In genomic region chr13:51611060-51611459, GRCm38 (mm10) we compare ENCODE assay signal across 13 mouse cellular contexts. TPM values are rescaled to one million over a fixed set of nuclear protein-coding genes. Genes with fewer than 3 reads are reported as not detected.
DNase-seq lines count a peak whose midpoint lies in the region; ATAC-seq and TF ChIP-seq lines count a peak whose summit lies in the region.
"Had no signal": no experiment of that assay in that cellular context is flagged by ENCODE, and none has a peak within 500 bp of the region (broad histone marks: within the 10 kb centered on the region; RNA-seq: fewer than 3 reads in every experiment).

No protein-coding gene starts in this region.

- no peaks in the 10 kb centered on the region for H3K9me3 ChIP-seq in heart, embryonic 11.5 days (replicated peaks; ENCODE audit: control insufficient read depth, low read length)
- H3K9me3 ChIP-seq in midbrain, embryonic 15.5 days: no peaks in the 10 kb centered on the region
- H3K9me3 ChIP-seq in midbrain, embryonic 11.5 days (ENCODE audit: control insufficient read depth, low read length): no peaks in the 10 kb centered on the region
- H3K9me3 ChIP-seq in heart, postnatal 0 days (replicated peaks; ENCODE audit: control insufficient read depth, low read length): no peaks in the 10 kb centered on the region
- no peaks in the 10 kb centered on the region for H3K9me3 ChIP-seq in liver, embryonic 12.5 days (replicated peaks)

- TF ChIP-seq EP300 in heart, postnatal 0 days (IDR thresholded peaks at IDR 0.05; ENCODE audit: low read depth): no peak

- no peak overlapping the region for H3K27ac ChIP-seq in heart, embryonic 11.5 days (ENCODE audit: low read depth, low read length)
- peak overlapping the region; percentile 27; the same call in 1 of the 2 replicates for H3K27ac ChIP-seq in midbrain, embryonic 15.5 days
- H3K27ac ChIP-seq in midbrain, embryonic 11.5 days (ENCODE audit: low read depth, low read length): no peak overlapping the region
- no peak overlapping the region for H3K27ac ChIP-seq in heart, postnatal 0 days (ENCODE audit: low read depth)
- H3K27ac ChIP-seq in liver, embryonic 12.5 days: no peak overlapping the region
- H3K27ac ChIP-seq: heart, adult 2 months had no signal

- H3K4me3 ChIP-seq in heart, embryonic 11.5 days (ENCODE audit: low read depth, low read length): no peak overlapping the region
- no peak overlapping the region for H3K4me3 ChIP-seq in midbrain, embryonic 15.5 days
- H3K4me3 ChIP-seq in midbrain, embryonic 11.5 days (ENCODE audit: low read depth, low read length): no peak overlapping the region
- H3K4me3 ChIP-seq in heart, postnatal 0 days (ENCODE audit: low read depth, low read length): no peak overlapping the region
- no peak overlapping the region for H3K4me3 ChIP-seq in liver, embryonic 12.5 days
- H3K4me3 ChIP-seq: heart, adult 2 months had no signal

- 9% methylated on average over 9 of the region's 9 CpGs for WGBS in heart, embryonic 11.5 days (ENCODE audit: insufficient replicate concordance)
- 25% methylated on average over 9 of the region's 9 CpGs for WGBS in midbrain, embryonic 15.5 days
- WGBS in midbrain, embryonic 11.5 days: 29% methylated on average over 9 of the region's 9 CpGs
- WGBS in heart, postnatal 0 days: 6% methylated on average over 9 of the region's 9 CpGs
- WGBS in liver, embryonic 12.5 days (ENCODE audit: insufficient replicate concordance): 27% methylated on average over 9 of the region's 9 CpGs

- H3K4me1 ChIP-seq in heart, embryonic 11.5 days (ENCODE audit: control insufficient read depth, insufficient read depth, low read length): no peaks in the 10 kb centered on the region
- peaks cover 5% of the 10 kb centered on the region for H3K4me1 ChIP-seq in midbrain, embryonic 15.5 days
- H3K4me1 ChIP-seq in midbrain, embryonic 11.5 days (ENCODE audit: control insufficient read depth, insufficient read depth, low read length): no peaks in the 10 kb centered on the region
- H3K4me1 ChIP-seq in heart, postnatal 0 days (ENCODE audit: control insufficient read depth, insufficient read depth): 0 out of 2 replicates have a peak, but pooled peaks cover 6% of the 10 kb centered on the region
- peaks cover 2% of the 10 kb centered on the region for H3K4me1 ChIP-seq in liver, embryonic 12.5 days

- no peak for ATAC-seq in heart, embryonic 11.5 days (replicated peaks; ENCODE audit: insufficient number of reproducible peaks, low FRiP score, low TSS enrichment)
- ATAC-seq in midbrain, embryonic 15.5 days (replicated peaks): peak; percentile 43
- ATAC-seq in midbrain, embryonic 11.5 days (ENCODE audit: low FRiP score): no peak
- no peak for ATAC-seq in heart, postnatal 0 days (ENCODE audit: insufficient read depth, low read depth)
- no peak for ATAC-seq in liver, embryonic 12.5 days

- H3K36me3 ChIP-seq in heart, embryonic 11.5 days (ENCODE audit: control insufficient read depth, insufficient read depth, low read length): no peaks in the 10 kb centered on the region
- no peaks in the 10 kb centered on the region for H3K36me3 ChIP-seq in midbrain, embryonic 15.5 days (replicated peaks)
- no peaks in the 10 kb centered on the region for H3K36me3 ChIP-seq in midbrain, embryonic 11.5 days (ENCODE audit: control insufficient read depth, insufficient read depth, low read length)
- H3K36me3 ChIP-seq in heart, postnatal 0 days (replicated peaks; ENCODE audit: control insufficient read depth, insufficient read depth, low read length): no peaks in the 10 kb centered on the region
- H3K36me3 ChIP-seq in liver, embryonic 12.5 days: no peaks in the 10 kb centered on the region

- no peak overlapping the region for H3K9ac ChIP-seq in heart, embryonic 11.5 days (ENCODE audit: low read depth, low read length)
- H3K9ac ChIP-seq in midbrain, embryonic 15.5 days: no peak overlapping the region
- no peak overlapping the region for H3K9ac ChIP-seq in midbrain, embryonic 11.5 days (ENCODE audit: low read length)
- no peak overlapping the region for H3K9ac ChIP-seq in heart, postnatal 0 days (replicated peaks; ENCODE audit: low read depth, low read length)
- H3K9ac ChIP-seq in liver, embryonic 12.5 days: no peak overlapping the region

- peak overlapping the region; percentile 39 for H3K4me2 ChIP-seq in heart, embryonic 11.5 days
- H3K4me2 ChIP-seq in midbrain, embryonic 15.5 days: no peak overlapping the region
- no peak overlapping the region for H3K4me2 ChIP-seq in midbrain, embryonic 11.5 days
- peak overlapping the region; percentile 46 for H3K4me2 ChIP-seq in heart, postnatal 0 days (ENCODE audit: low read depth, low read length)
- no peak overlapping the region for H3K4me2 ChIP-seq in liver, embryonic 12.5 days

- no peaks in the 10 kb centered on the region for H3K27me3 ChIP-seq in heart, embryonic 11.5 days (ENCODE audit: control insufficient read depth, insufficient read depth, low read length)
- H3K27me3 ChIP-seq in midbrain, embryonic 15.5 days (replicated peaks): no peaks in the 10 kb centered on the region
- no peaks in the 10 kb centered on the region for H3K27me3 ChIP-seq in midbrain, embryonic 11.5 days (ENCODE audit: control insufficient read depth, insufficient read depth, low read length)
- no peaks in the 10 kb centered on the region for H3K27me3 ChIP-seq in heart, postnatal 0 days (ENCODE audit: control insufficient read depth, insufficient read depth, low read length)
- peaks cover 11% of the 10 kb centered on the region for H3K27me3 ChIP-seq in liver, embryonic 12.5 days (replicated peaks)

- TF ChIP-seq CTCF in heart, postnatal 0 days (IDR thresholded peaks at IDR 0.05; ENCODE audit: low read depth): no peak

- no peak for DNase-seq in heart, adult 9 months (ENCODE audit: low spot score in 2 of 2)
- no peak for DNase-seq in midbrain, embryonic 11.5 days (ENCODE audit: low spot score, missing footprints)
- no peak for DNase-seq in heart, postnatal 0 days (ENCODE audit: low spot score)
- DNase-seq in yolk sac, embryonic 10.5 days (ENCODE audit: low spot score): peak; percentile 17
- no peak for DNase-seq in kidney, postnatal 10 days
- DNase-seq: cerebellum, postnatal 14 days; layer of hippocampus, postnatal 36 days; retina, postnatal 1 day had no signal

RNA-seq across cellular contexts. Expression of gene Cks2, which starts 34.0 kb away (rescaled TPM):
- polyA plus RNA-seq in heart, embryonic 11.5 days (2014; fragmentation: Nextera tagmentation; extraction: Ambion mirVana): 295 and 306 TPM in 2 replicates
- polyA plus RNA-seq in midbrain, embryonic 15.5 days (2015; fragmentation: Nextera tagmentation; extraction: Ambion mirVana): 36.9 and 42.6 TPM in 2 replicates
- 364 and 404 TPM in 2 replicates for polyA plus RNA-seq in midbrain, embryonic 11.5 days (2014; fragmentation: Nextera tagmentation; extraction: Ambion mirVana)
- 199 and 228 TPM in 2 replicates for total RNA-seq in heart, postnatal 0 days (2014; rRNA removed; ENCODE audit: low replicate concordance)
- 101 and 105 TPM in 2 replicates for polyA plus RNA-seq in heart, postnatal 0 days (2015; fragmentation: Nextera tagmentation; extraction: Ambion mirVana)
- 405 and 413 TPM in 2 replicates for polyA plus RNA-seq in liver, embryonic 12.5 days (2016; fragmentation: Nextera tagmentation; extraction: Ambion mirVana)

RNA-seq across cellular contexts. Expression of gene Secisbp2, which starts 40.4 kb away (rescaled TPM):
- polyA plus RNA-seq in heart, embryonic 11.5 days (2014; fragmentation: Nextera tagmentation; extraction: Ambion mirVana): 21.9 and 22.8 TPM in 2 replicates
- polyA plus RNA-seq in midbrain, embryonic 15.5 days (2015; fragmentation: Nextera tagmentation; extraction: Ambion mirVana): 32.0 and 33.0 TPM in 2 replicates
- 22.7 and 28.5 TPM in 2 replicates for polyA plus RNA-seq in midbrain, embryonic 11.5 days (2014; fragmentation: Nextera tagmentation; extraction: Ambion mirVana)
- 15.1 and 29.8 TPM in 2 replicates for total RNA-seq in heart, postnatal 0 days (2014; rRNA removed; ENCODE audit: low replicate concordance)
- 23.9 and 27.7 TPM in 2 replicates for polyA plus RNA-seq in heart, postnatal 0 days (2015; fragmentation: Nextera tagmentation; extraction: Ambion mirVana)
- 19.7 and 22.7 TPM in 2 replicates for polyA plus RNA-seq in liver, embryonic 12.5 days (2016; fragmentation: Nextera tagmentation; extraction: Ambion mirVana)

RNA-seq across cellular contexts. Expression of gene Shc3, which starts 41.8 kb away (rescaled TPM):
- 0.21 and 0.31 TPM in 2 replicates for polyA plus RNA-seq in heart, embryonic 11.5 days (2014; fragmentation: Nextera tagmentation; extraction: Ambion mirVana)
- 7.4 and 8.1 TPM in 2 replicates for polyA plus RNA-seq in midbrain, embryonic 15.5 days (2015; fragmentation: Nextera tagmentation; extraction: Ambion mirVana)
- polyA plus RNA-seq in midbrain, embryonic 11.5 days (2014; fragmentation: Nextera tagmentation; extraction: Ambion mirVana): 4.5 and 5.7 TPM in 2 replicates
- 2.1 and 3.0 TPM in 2 replicates for total RNA-seq in heart, postnatal 0 days (2014; rRNA removed; ENCODE audit: low replicate concordance)
- polyA plus RNA-seq in heart, postnatal 0 days (2015; fragmentation: Nextera tagmentation; extraction: Ambion mirVana): 0.12 and 0.16 TPM in 2 replicates
- not detected in 2 replicates for polyA plus RNA-seq in liver, embryonic 12.5 days (2016; fragmentation: Nextera tagmentation; extraction: Ambion mirVana)
- polyA plus RNA-seq: liver, embryonic 16.5 days had no signal

Comparison
In these comparisons a context has a peak if more than half of its experiments do, and no peak if none do; other contexts are left out.
1. H3K4me2 ChIP-seq: peak in heart, embryonic 11.5 days (single experiment) and heart, postnatal 0 days (single experiment); none in midbrain, embryonic 15.5 days (single experiment), midbrain, embryonic 11.5 days (single experiment) and liver, embryonic 12.5 days (single experiment).